Comparison of ENCODE assay signal across 25 mouse cellular contexts in the genomic region with DNA sequence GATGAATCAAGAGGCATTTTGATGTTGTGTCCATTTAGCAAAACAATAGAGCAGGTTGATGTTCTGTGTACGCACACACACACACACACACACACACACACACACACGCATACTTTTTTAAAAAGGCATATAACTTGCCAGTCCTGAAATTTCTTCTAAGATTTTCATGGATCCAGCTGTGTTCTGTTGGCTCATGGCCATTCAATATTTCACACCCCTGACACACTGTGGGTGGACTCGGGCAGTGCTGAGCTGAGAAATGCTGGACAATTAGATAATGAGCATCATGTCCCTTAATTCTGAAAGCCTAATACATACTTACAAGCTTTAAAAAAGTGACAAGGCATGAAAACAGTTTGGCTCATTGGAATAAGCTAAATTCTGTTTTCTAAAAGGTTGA.
DNase-seq lines count a peak whose midpoint lies in the region; ATAC-seq and TF ChIP-seq lines count a peak whose summit lies in the region.
"Had no signal": no experiment of that assay in that cellular context is flagged by ENCODE, and none has a peak within 500 bp of the region (broad histone marks: within the 10 kb centered on the region; RNA-seq: fewer than 3 reads in every experiment).

No protein-coding gene starts in this region.

- TF ChIP-seq EP300 in stomach, postnatal 0 days (optimal IDR thresholded peaks at IDR 0.05), result no peak

- H3K4me3 ChIP-seq in heart, embryonic 12.5 days, result no peak overlapping the region
- H3K4me3 ChIP-seq in kidney, embryonic 14.5 days (ENCODE audit: low read length), result no peak overlapping the region
- H3K4me3 ChIP-seq in stomach, embryonic 14.5 days (ENCODE audit: low read depth, low read length), result no peak overlapping the region
- no peak overlapping the region for H3K4me3 ChIP-seq in stomach, postnatal 0 days (ENCODE audit: low read depth, low read length)
- H3K4me3 ChIP-seq: embryonic facial prominence, embryonic 12.5 days; erythroblast, embryonic 14.5 days; forebrain, embryonic 12.5 days; forebrain, embryonic 15.5 days had no signal

- H3K9ac ChIP-seq in heart, embryonic 12.5 days, result no peak overlapping the region
- no peak overlapping the region for H3K9ac ChIP-seq in kidney, embryonic 14.5 days (ENCODE audit: low read depth, low read length)
- no peak overlapping the region for H3K9ac ChIP-seq in stomach, embryonic 14.5 days (replicated peaks; ENCODE audit: low read depth, low read length)
- H3K9ac ChIP-seq in stomach, postnatal 0 days (ENCODE audit: low read length), result no peak overlapping the region
- H3K9ac ChIP-seq: embryonic facial prominence, embryonic 12.5 days; forebrain, embryonic 12.5 days; forebrain, embryonic 15.5 days; hindbrain, embryonic 14.5 days had no signal

- H3K9me3 ChIP-seq in heart, embryonic 12.5 days (replicated peaks), result no peaks in the 10 kb centered on the region
- no peaks in the 10 kb centered on the region for H3K9me3 ChIP-seq in kidney, embryonic 14.5 days (ENCODE audit: control insufficient read depth, low read length)
- no peaks in the 10 kb centered on the region for H3K9me3 ChIP-seq in stomach, embryonic 14.5 days (ENCODE audit: control insufficient read depth, low read depth, low read length)
- no peaks in the 10 kb centered on the region for H3K9me3 ChIP-seq in stomach, postnatal 0 days (ENCODE audit: control insufficient read depth, low read length)
- H3K9me3 ChIP-seq: embryonic facial prominence, embryonic 12.5 days; forebrain, embryonic 12.5 days; forebrain, embryonic 15.5 days; G1E had no signal

- WGBS in heart, embryonic 12.5 days, result 88% methylated on average over 3 of the region's 3 CpGs
- WGBS in kidney, embryonic 14.5 days, result 72% methylated on average over 3 of the region's 3 CpGs
- WGBS in stomach, embryonic 14.5 days, result 54% methylated on average over 3 of the region's 3 CpGs
- WGBS in stomach, postnatal 0 days, result 54% methylated on average over 3 of the region's 3 CpGs

- no peak overlapping the region for H3K27ac ChIP-seq in heart, embryonic 12.5 days (ENCODE audit: poor library complexity, severe bottlenecking)
- no peak overlapping the region for H3K27ac ChIP-seq in kidney, embryonic 14.5 days (ENCODE audit: low read depth, low read length)
- peak overlapping the region; percentile 44; the same call in 1 of the 2 replicates for H3K27ac ChIP-seq in stomach, embryonic 14.5 days (ENCODE audit: low read length)
- H3K27ac ChIP-seq in stomach, postnatal 0 days (replicated peaks), result no peak overlapping the region
- H3K27ac ChIP-seq: embryonic facial prominence, embryonic 12.5 days; forebrain, embryonic 12.5 days; forebrain, embryonic 15.5 days; hindbrain, embryonic 14.5 days; hindbrain, postnatal 0 days had no signal

- DNase-seq in heart, adult 11 months, result peak; percentile 84
- no peak for DNase-seq in heart, postnatal 4 days
- DNase-seq in heart, adult 9 months (ENCODE audit: low spot score in 2 of 2), result peak; percentile 10 to 23
- DNase-seq in kidney, postnatal 14 days, result peak; percentile 37
- DNase-seq in stomach, postnatal 0 days (ENCODE audit: low spot score), result no peak
- DNase-seq: adrenal gland, postnatal 10 days; adrenal gland, postnatal 36 days; B cell, adult 2 months; cerebellum, adult 18-20 months; cerebellum, adult 9-10 months; cerebellum, postnatal 14 days had no signal

- H3K4me2 ChIP-seq in heart, embryonic 12.5 days, result no peak overlapping the region
- H3K4me2 ChIP-seq in kidney, embryonic 14.5 days (replicated peaks; ENCODE audit: low read depth, low read length), result no peak overlapping the region
- H3K4me2 ChIP-seq in stomach, embryonic 14.5 days (replicated peaks; ENCODE audit: low read depth, low read length), result no peak overlapping the region
- no peak overlapping the region for H3K4me2 ChIP-seq in stomach, postnatal 0 days (replicated peaks; ENCODE audit: low read depth)
- H3K4me2 ChIP-seq: embryonic facial prominence, embryonic 12.5 days; forebrain, embryonic 12.5 days; forebrain, embryonic 15.5 days; hindbrain, embryonic 14.5 days had no signal

- TF ChIP-seq CTCF in stomach, postnatal 0 days (IDR thresholded peaks at IDR 0.05; ENCODE audit: low read depth), result no peak

- H3K4me1 ChIP-seq in heart, embryonic 12.5 days (replicated peaks), result peaks cover 7% of the 10 kb centered on the region
- no peaks in the 10 kb centered on the region for H3K4me1 ChIP-seq in kidney, embryonic 14.5 days (ENCODE audit: control insufficient read depth, insufficient read depth, low read length)
- peaks cover 13% of the 10 kb centered on the region; the same call in 1 of the 2 replicates for H3K4me1 ChIP-seq in stomach, embryonic 14.5 days (ENCODE audit: control insufficient read depth, insufficient read depth, low read length)
- H3K4me1 ChIP-seq in stomach, postnatal 0 days (replicated peaks; ENCODE audit: control insufficient read depth, insufficient read depth), result no peaks in the 10 kb centered on the region
- H3K4me1 ChIP-seq: embryonic facial prominence, embryonic 12.5 days; forebrain, embryonic 12.5 days; forebrain, embryonic 15.5 days had no signal

- no peaks in the 10 kb centered on the region for H3K36me3 ChIP-seq in heart, embryonic 12.5 days
- H3K36me3 ChIP-seq in kidney, embryonic 14.5 days (ENCODE audit: control insufficient read depth, insufficient read depth, low read length), result no peaks in the 10 kb centered on the region
- H3K36me3 ChIP-seq in stomach, embryonic 14.5 days (ENCODE audit: control insufficient read depth, insufficient read depth, low read length), result no peaks in the 10 kb centered on the region
- no peaks in the 10 kb centered on the region for H3K36me3 ChIP-seq in stomach, postnatal 0 days (ENCODE audit: control insufficient read depth, insufficient read depth, low read length)
- H3K36me3 ChIP-seq: embryonic facial prominence, embryonic 12.5 days; forebrain, embryonic 12.5 days; forebrain, embryonic 15.5 days had no signal

- ATAC-seq in heart, embryonic 12.5 days (ENCODE audit: insufficient number of reproducible peaks, low FRiP score), result no peak
- ATAC-seq in kidney, embryonic 14.5 days (ENCODE audit: low FRiP score, low TSS enrichment), result no peak
- no peak for ATAC-seq in stomach, embryonic 14.5 days (ENCODE audit: insufficient number of reproducible peaks, insufficient read depth, low FRiP score, low read depth)
- no peak for ATAC-seq in stomach, postnatal 0 days (ENCODE audit: low FRiP score, low TSS enrichment)
- ATAC-seq: forebrain, embryonic 15.5 days; hindbrain, postnatal 0 days; inflammation-experienced regulatory T-cells, adult 6 months; intestine, embryonic 16.5 days; Patski had no signal

- no peaks in the 10 kb centered on the region; the same call in 1 of the 2 replicates for H3K27me3 ChIP-seq in heart, embryonic 12.5 days (replicated peaks)
- no peaks in the 10 kb centered on the region for H3K27me3 ChIP-seq in kidney, embryonic 14.5 days (ENCODE audit: control insufficient read depth, insufficient read depth, low read length)
- H3K27me3 ChIP-seq in stomach, embryonic 14.5 days (ENCODE audit: control insufficient read depth, insufficient read depth, low read length), result no peaks in the 10 kb centered on the region
- H3K27me3 ChIP-seq in stomach, postnatal 0 days (ENCODE audit: control insufficient read depth, insufficient read depth, low read length), result no peaks in the 10 kb centered on the region
- H3K27me3 ChIP-seq: CH12.LX; embryonic facial prominence, embryonic 12.5 days; forebrain, embryonic 12.5 days; forebrain, embryonic 15.5 days; Patski had no signal

Comparison
In these comparisons a context has a peak if more than half of its experiments do, and no peak if none do; other contexts are left out.
1. DNase-seq: peak in heart, adult 11 months (single experiment), heart, adult 9 months (2 of 2) and kidney, postnatal 14 days (single experiment); none in heart, postnatal 4 days (single experiment) and stomach, postnatal 0 days (single experiment).